Mouse (Mus musculus): ENCODE measurements around the gene Dand5. TPM values are rescaled to one million over a fixed set of nuclear protein-coding genes. Genes with fewer than 3 reads are reported as not detected.

Gene Dand5
- polyA plus RNA-seq, 1 experiment from 2014 or later, result 4.5 TPM

- peak within 1 kb of the TSS; percentile 89 for H3K9ac ChIP-seq
- H3K36me3 ChIP-seq, result peaks cover 61% of the 10 kb centered on the region
- peak within 1 kb of the TSS; percentile 83 for H3K27ac ChIP-seq
- H3K27me3 ChIP-seq (replicated peaks), result no peaks in the 10 kb centered on the region
- peak within 1 kb of the TSS; percentile 62 for H3K4me2 ChIP-seq (replicated peaks)
- no peaks in the 10 kb centered on the region for H3K9me3 ChIP-seq
- H3K4me3 ChIP-seq (replicated peaks), result peak within 1 kb of the TSS; percentile 74
- WGBS, result under 1% methylated on average over 55 of the region's 55 CpGs
- H3K4me1 ChIP-seq (replicated peaks), result peaks cover 24% of the 10 kb centered on the region
- peak; percentile 97 for ATAC-seq
Observed at GRCm38 (mm10) chr8:84840248-84840999, 17.8 kb upstream of the Dand5 start, which contains the start of gene Rad23a. TSS of gene Rad23a (minus strand) at chr8:84840665.

GRCm38 (mm10) chr8:84839875-84840247 lies 17.2 kb upstream of the Dand5 start:
- no peak for ATAC-seq
- peak overlapping the region; percentile 74 for H3K4me3 ChIP-seq (replicated peaks)
- peaks cover 64% of the 10 kb centered on the region for H3K36me3 ChIP-seq
- no peaks in the 10 kb centered on the region for H3K9me3 ChIP-seq
- H3K27me3 ChIP-seq (replicated peaks), result no peaks in the 10 kb centered on the region
- H3K27ac ChIP-seq, result peak overlapping the region; percentile 83
- peak overlapping the region; percentile 62 for H3K4me2 ChIP-seq (replicated peaks)
- WGBS, result 2% methylated on average over 7 of the region's 7 CpGs
- H3K4me1 ChIP-seq (replicated peaks), result peaks cover 23% of the 10 kb centered on the region
- peak overlapping the region; percentile 89 for H3K9ac ChIP-seq

- Histone ChIP-seq H3K4me2 (replicated peaks) (peak overlapping the region; percentile 62), H3K36me3 (peaks cover 64% of the 10 kb centered on the region), H3K27ac (no peak overlapping the region), H3K9me3 (no peaks in the 10 kb centered on the region), H3K27me3 (replicated peaks) (no peaks in the 10 kb centered on the region), H3K4me3 (replicated peaks) (peak overlapping the region; percentile 74), H3K4me1 (replicated peaks) (peaks cover 23% of the 10 kb centered on the region), H3K9ac (0 out of 2 replicates have a peak overlapping the region, but pooled peaks have one; percentile 89)
- ATAC-seq, result no peak
- 83% methylated on average over 2 of the region's 2 CpGs for WGBS
Observed at GRCm38 (mm10) chr8:84839411-84839810, 16.8 kb upstream of the Dand5 start.

- 85% methylated on average over 5 of the region's 5 CpGs for WGBS
- no peak overlapping the region for H3K27ac ChIP-seq
- H3K4me2 ChIP-seq (replicated peaks), result no peak overlapping the region
- peaks cover 19% of the 10 kb centered on the region for H3K4me1 ChIP-seq (replicated peaks)
- H3K36me3 ChIP-seq, result peaks cover 63% of the 10 kb centered on the region
- ATAC-seq, result no peak
- no peaks in the 10 kb centered on the region for H3K27me3 ChIP-seq (replicated peaks)
- H3K9me3 ChIP-seq, result no peaks in the 10 kb centered on the region
- H3K4me3 ChIP-seq (replicated peaks), result no peak overlapping the region
- H3K9ac ChIP-seq, result no peak overlapping the region
Observed at GRCm38 (mm10) chr8:84838513-84838912, 15.9 kb upstream of the Dand5 start.

- H3K27ac ChIP-seq, result no peak overlapping the region
- H3K27me3 ChIP-seq (replicated peaks), result no peaks in the 10 kb centered on the region
- H3K9me3 ChIP-seq, result no peaks in the 10 kb centered on the region
- WGBS, result 87% methylated on average over 15 of the region's 15 CpGs
- H3K4me1 ChIP-seq (replicated peaks), result peaks cover 24% of the 10 kb centered on the region
- H3K4me2 ChIP-seq (replicated peaks), result no peak overlapping the region
- peaks cover 58% of the 10 kb centered on the region for H3K36me3 ChIP-seq
- no peak for ATAC-seq
- no peak overlapping the region for H3K4me3 ChIP-seq (replicated peaks)
- no peak overlapping the region for H3K9ac ChIP-seq
Observed at GRCm38 (mm10) chr8:84837912-84838470, 15.4 kb upstream of the Dand5 start.

- WGBS, result 58% methylated on average over 8 of the region's 8 CpGs
- no peak overlapping the region for H3K27ac ChIP-seq
Observed at GRCm38 (mm10) chr8:84837149-84837911, 14.7 kb upstream of the Dand5 start.

GRCm38 (mm10) chr8:84834866-84835855 lies 12.5 kb upstream of the Dand5 start:
- no peaks in the 10 kb centered on the region for H3K27me3 ChIP-seq (replicated peaks)
- H3K9me3 ChIP-seq, result no peaks in the 10 kb centered on the region
- H3K27ac ChIP-seq, result peak overlapping the region; percentile 44; the same call in 1 of the 2 replicates
- 52% methylated on average over 10 of the region's 10 CpGs for WGBS
- no peak overlapping the region for H3K4me2 ChIP-seq (replicated peaks)
- H3K9ac ChIP-seq, result no peak overlapping the region
- no peak overlapping the region for H3K4me3 ChIP-seq (replicated peaks)
- H3K36me3 ChIP-seq, result peaks cover 44% of the 10 kb centered on the region
- ATAC-seq, result no peak; the same call in 1 of the 2 replicates
- H3K4me1 ChIP-seq (replicated peaks), result peaks cover 23% of the 10 kb centered on the region

More at GRCm38 (mm10) chr8:84837149-84837911, 14.7 kb upstream of the Dand5 start:
- Histone ChIP-seq H3K36me3 (peaks cover 51% of the 10 kb centered on the region), H3K9ac (no peak overlapping the region), H3K4me3 (replicated peaks) (no peak overlapping the region), H3K27me3 (replicated peaks) (no peaks in the 10 kb centered on the region), H3K4me2 (replicated peaks) (no peak overlapping the region), H3K4me1 (replicated peaks) (peaks cover 23% of the 10 kb centered on the region), H3K9me3 (no peaks in the 10 kb centered on the region)
- ATAC-seq, result no peak

GRCm38 (mm10) chr8:84834002-84834865 lies 11.6 kb upstream of the Dand5 start:
- Histone ChIP-seq H3K4me2 (replicated peaks) (no peak overlapping the region), H3K36me3 (peaks cover 44% of the 10 kb centered on the region), H3K4me3 (replicated peaks) (no peak overlapping the region), H3K4me1 (replicated peaks) (peaks cover 21% of the 10 kb centered on the region), H3K9ac (peak overlapping the region; percentile 8; the same call in 1 of the 2 replicates), H3K9me3 (no peaks in the 10 kb centered on the region), H3K27ac (0 out of 2 replicates have a peak overlapping the region, but pooled peaks have one; percentile 44), H3K27me3 (replicated peaks) (no peaks in the 10 kb centered on the region)
- WGBS, result 85% methylated on average over 19 of the region's 19 CpGs
- ATAC-seq, result no peak

GRCm38 (mm10) chr8:84832759-84833742 lies 10.4 kb upstream of the Dand5 start:
- 52% methylated on average over 10 of the region's 10 CpGs for WGBS
- ATAC-seq, result no peak
- H3K27ac ChIP-seq, result peak overlapping the region; percentile 91

More at GRCm38 (mm10) chr8:84832759-84833742, 10.4 kb upstream of the Dand5 start:
- Histone ChIP-seq H3K4me3 (replicated peaks) (peak overlapping the region; percentile 94), H3K27me3 (replicated peaks) (no peaks in the 10 kb centered on the region), H3K4me1 (replicated peaks) (peaks cover 21% of the 10 kb centered on the region), H3K9me3 (no peaks in the 10 kb centered on the region), H3K9ac (peak overlapping the region; percentile 99), H3K4me2 (replicated peaks) (peak overlapping the region; percentile 55), H3K36me3 (peaks cover 39% of the 10 kb centered on the region)

Measured in intestine, embryonic 15.5 days (tissue).